Mouse (Mus musculus) gastrocnemius, postnatal 10 days (tissue): ENCODE results near the gene D630045J12Rik. TPM values are rescaled to one million over a fixed set of nuclear protein-coding genes. Genes with fewer than 3 reads are reported as not detected.

ENCODE experiments used
- DNase-seq: peaks from one replicate; pipeline ENCODE4 v3.0.0; 2021; ENCODE audit warnings: mixed read lengths
- long read RNA-seq, 2 experiments: library from polyadenylated mRNA; stranded (forward); transcript quantifications; one replicate each; pipeline ENCODE4 v2.0.0; 2021
- total RNA-seq, 2 experiments: library from RNA; stranded (reverse); gene quantifications; 2 replicates each; pipeline ENCODE4 v1.2.3; 2021

Gene D630045J12Rik
- total RNA-seq = 1 to 10 TPM; 1.6 to 3.0 TPM
- long read RNA-seq, experiment 1, partial matches to known transcripts = 1 of 1 reads
- long read RNA-seq, experiment 1, other reads (novel, unspliced or antisense) = 0 of 1 reads
- long read RNA-seq, experiment 2 = 0 reads

DNA sequence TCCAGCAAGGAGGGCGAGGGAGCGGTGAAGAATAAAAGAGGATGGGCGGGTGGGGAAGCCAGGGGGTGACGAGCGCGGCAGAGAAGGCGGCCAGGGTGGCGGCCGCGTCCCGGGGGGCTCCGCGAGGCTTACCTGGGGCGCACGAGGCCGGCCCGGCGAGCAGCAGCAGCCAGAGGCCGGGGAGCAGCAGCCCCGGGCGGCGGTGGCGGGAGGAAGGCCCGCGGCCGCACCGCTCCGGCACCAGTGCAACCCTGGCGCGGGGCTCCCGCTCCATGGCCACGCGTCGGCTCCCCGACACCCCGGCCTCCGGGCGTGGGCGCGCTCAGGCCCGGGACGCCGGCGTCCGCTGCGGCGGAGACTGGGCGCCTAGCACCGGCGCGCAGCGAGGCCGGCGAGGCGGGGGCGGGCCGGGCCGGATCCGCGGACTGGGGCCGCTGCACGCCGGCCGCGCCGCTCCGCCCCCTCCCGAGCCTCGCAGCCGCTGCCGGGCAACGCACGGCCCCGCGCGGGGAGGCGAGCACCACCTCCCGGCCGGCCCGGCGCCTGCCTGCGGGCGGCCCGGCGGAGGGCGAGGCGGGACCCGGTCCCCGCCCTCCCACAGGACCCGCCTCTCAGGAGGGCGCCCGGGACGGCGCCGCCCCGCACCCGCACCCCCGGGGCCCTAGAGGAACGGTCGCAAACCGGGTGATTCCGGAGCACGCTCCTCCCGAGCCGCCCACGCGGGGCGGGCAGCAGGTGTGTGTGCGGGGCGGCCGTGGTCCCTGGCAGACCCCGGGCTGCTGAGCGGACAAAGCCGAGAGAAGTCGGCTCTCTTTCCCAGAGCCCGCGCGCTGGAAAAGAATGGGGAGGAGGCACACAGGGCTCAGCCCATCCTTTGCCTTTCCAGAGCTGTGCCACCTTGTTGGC lies at the start of gene D630045J12Rik:
Gene D630045J12Rik, minus strand, starts transcription at position 274 of the 906 bp plus-strand sequence.
- peak; percentile 76 for DNase-seq

DNA sequence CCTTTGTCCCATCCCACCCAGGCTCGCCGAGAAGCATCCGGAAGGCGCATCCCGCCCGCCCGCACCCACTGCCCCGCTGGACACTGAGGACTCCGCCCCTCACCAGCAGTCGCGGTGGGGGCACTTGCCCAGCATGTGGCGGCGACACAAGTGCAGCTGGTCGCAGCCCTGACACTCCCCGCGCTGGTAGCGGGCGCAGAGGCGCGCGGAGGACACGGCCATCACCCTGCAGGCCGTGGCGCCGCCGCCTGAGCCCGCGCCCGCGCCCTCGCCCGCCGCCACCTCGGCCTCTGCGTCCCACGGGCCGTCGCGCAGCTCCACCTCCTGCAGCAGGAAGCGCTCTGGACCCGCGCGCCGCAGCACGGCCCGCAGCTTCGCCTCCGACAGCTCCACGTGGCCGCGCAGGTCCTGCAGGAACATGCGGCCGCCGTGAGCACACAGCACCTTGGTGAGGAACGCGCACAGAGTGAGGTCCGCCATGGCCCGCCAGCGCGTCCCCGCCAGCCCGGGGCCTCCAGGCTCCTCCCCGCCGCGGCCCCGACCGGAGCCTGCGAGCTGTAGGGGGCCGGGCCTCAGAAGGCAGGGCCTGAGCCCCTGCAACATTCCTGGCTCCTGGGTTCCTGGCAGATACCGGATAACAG lies 45.1 kb upstream of the D630045J12Rik start, which contains the start of gene Zc3hav1l:
Gene Zc3hav1l, minus strand, starts transcription at position 499 of the 641 bp plus-strand sequence.
- DNase-seq = peak; percentile 78

DNA sequence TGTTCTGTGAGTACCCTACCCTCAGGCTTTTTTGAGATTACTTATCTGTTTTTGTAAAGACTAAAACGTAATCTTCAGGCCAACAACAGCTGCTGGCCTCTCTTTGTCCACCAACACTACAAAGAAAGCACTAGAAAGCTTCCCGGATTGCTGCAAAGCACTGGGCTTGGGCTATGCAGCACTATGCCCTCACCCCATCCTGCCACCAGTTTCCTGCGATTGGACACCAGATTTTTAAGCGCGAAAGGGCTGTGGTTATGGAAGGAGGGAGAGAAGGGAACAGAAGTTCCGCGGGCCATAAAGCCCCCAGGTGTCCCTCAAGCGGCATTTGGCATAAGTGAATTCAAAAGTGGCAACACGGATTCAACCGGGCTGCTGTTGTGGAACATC lies 44.4 kb upstream of the D630045J12Rik start:
- DNase-seq = peak; percentile 7

DNA sequence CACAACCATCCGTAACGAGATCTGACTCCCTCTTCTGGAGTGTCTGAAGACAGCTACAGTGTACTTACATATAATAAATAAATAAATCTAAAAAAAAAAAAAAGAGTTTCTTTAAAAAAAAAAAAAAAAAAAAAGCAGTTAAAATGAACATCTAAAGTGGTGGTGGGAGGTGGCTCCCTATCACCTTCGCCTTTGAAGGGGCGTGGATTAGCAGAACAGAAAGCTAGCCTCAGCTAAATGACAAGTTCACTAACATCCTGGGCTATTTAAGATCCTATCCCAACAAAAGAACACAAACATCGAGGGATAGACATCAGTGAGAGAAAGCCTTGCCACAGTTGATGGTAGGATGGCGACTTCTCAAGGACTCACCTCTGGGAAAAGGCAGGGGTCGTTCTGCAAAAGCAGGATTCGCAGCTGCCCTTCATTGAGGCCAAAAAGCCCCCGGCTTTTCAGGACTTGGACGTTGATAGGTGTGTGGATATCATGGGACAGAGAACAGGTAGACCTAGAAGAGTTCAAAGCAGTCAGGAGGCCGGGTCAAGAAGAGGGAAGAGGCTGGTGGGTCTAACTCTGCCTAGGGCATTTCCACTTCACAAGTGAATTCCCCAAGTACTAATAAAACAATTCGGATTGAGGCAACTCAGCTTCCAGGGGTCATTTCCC lies 43.9 kb upstream of the D630045J12Rik start:
- no peak for DNase-seq

DNA sequence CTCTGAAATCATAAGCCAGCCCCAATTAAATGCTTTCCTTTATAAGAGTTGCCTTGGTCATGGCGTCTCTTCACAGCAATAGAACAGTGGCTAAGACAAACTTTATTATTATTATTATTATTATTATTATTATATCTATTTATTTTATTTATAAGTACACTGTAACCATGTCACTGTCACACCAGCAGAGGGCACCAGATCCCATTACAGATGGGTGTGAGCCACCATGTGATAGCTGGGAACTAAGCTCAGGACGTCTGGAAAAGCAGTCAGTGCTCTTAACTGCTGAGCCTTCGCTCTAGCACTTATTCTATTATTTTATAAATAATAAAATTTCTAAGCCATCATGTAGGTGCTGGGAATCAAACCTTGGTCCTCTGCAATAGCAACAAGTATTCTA lies 39.9 kb upstream of the D630045J12Rik start:
- no peak for DNase-seq

DNA sequence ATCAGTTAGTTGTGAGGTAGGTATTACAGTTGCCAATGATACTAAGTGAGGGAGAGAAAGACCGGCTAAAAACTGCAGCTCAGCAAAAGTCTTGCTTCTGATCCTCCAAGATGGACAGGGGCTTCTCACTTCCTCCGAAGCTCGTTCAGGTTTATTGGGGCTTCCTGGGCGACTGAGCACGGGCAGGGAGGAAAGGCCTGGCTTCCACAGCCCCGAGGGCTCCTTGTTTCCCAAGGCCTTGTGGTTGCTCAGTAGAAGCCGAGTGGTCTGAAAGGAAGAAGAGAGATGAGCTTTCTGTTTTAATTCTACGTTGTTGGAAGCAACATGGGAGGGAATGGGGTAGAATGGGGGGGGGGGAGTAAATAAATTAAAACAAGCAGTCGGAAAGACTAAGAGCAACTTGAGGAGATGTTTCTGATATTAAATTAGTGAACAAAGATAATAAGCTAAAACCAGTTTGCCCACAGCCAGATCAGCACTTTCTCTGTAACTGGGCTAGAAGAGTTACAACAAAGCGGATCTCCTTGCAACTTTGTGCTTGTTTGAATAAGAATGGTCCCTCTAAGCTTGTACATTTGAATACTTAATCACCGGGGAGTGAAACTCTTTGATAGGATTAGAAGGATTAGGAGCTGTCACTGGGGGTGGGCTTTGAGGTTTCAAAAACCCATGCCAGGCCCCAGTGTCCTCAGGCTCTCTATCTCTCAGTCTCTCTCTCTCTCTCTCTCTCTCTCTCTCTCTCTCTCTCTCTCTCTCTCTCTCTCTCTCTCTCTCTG lies 39.2 kb upstream of the D630045J12Rik start:
- no peak for DNase-seq

DNA sequence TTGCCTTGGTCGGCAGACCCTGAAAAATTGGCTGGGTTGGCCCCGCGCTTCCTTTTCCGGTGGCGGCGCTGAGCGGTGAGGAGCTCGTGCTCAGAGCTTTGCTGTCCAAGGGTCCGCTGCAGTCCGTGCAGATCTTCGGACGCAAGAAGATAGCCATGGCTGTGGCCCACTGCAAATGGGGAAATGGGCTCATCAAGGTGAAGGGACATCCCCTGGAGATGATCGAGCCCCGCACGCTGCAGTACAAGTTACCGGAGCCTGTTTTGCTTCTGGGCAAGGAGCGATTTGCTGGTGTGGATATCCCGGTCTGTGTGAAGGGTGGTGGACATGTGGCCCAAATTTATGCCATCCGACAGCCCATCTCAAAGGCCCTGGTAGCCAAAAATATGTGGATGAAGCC lies 30.6 kb upstream of the D630045J12Rik start:
- no peak for DNase-seq

DNA sequence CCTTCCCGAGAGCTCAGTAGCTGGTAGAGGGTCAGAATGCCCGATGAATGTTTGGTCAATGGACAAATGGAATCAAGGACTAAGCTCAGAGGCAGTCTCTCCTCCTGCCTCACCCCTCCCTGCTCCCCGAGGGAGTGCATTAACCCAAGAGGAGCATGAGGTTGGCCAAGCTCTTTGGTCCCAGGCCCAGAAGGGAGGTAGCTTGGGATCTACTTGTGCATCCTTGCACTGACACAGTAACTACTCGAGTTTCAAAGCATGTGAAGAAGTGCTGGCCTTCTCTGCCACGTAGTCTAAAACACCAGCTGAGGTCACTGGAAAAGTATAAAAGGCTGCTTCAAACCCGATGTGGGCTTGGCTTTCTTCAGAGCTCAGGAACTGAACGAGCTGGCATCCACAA lies 10.7 kb upstream of the D630045J12Rik start:
- DNase-seq = no peak

DNA sequence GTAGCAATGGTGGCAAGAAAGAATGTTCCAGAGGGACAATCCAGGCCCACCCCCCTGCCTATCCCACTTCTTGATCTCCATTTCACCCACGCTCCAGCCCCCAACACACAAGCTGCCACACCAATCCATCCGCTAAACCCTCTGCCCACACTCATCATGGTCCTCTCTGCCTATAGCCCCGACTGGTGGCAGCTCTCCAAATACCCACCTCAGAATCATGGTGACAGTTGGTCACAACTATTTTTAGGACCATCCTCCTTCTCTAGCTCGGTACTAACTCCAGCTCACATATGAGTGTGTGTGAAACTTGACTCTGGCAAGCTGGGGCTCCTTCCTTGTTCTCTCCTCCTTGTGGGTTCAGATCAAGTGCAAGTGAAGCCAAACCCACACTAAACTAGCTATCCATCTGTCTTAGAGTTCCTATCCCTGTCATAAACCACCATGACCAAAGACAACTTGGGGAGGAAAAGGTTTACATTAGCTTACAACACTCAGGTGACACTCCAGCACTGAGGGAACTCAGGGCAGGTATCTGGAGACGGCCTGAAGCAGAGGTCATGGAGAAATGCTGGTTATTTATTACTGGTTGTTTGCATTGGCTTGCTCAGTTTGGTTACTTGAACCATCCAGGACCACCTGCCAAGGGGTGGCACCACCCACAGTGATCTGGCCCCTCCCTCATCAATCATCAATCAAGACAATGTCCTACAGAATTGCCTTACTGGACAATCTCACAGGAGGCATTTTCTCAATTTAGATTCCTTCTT lies 9.8 kb upstream of the D630045J12Rik start:
- DNase-seq = no peak

DNA sequence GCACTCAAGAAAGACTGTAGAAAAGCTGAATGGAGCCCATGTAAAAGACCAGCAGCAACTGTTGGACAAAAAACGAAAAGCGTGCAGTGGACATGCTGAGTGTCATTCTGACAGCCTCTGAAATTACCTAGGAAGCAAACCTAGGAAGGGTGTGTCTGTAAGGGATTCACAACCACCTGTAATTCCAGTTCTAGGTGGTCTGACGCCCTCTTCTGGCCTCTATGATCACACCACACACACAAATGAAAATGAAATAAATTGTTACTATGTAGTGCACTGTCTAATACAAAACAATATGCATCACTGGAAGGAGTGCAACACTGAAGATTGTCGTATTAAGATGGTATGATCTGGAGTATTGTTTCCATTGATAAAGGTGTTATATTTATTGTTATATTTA lies 8.1 kb upstream of the D630045J12Rik start:
- no peak for DNase-seq

DNA sequence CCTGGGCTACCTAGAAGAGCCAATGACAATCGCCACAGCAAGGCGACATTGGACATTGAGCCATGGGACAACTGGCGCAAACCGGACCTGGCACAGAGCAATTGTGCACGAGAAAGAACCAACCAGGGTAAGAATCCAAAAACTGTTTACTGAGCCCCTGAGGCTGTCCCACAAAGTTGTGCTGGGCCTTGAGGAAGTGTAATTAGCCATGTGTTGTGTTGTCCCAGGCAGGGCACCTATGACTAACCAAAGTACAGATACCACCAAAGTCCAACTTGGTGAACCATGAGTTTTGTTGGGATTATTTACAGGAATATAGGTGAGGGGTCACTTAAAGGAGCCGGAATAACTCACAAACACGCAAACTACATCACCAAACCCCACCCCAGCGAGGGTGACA lies 3.7 kb upstream of the D630045J12Rik start:
- DNase-seq = no peak

DNA sequence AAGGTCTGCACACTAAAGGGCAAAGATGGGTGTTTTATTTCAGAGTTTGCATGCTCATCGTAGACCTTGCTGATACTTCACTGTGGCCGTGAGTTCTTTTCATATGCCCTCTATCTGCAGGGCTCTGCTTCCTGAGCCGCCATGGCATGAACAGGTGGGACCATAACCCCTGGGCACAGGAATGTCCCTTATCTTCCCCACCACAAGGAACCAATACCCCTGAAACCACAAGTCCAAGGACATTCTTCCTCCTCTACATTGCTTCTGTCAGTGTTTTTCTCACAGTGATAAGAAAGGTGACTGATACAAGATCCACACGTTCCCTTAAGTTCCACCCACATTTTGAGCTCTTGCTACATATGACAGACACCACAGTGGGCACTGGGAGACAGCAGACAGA lies 3.0 kb upstream of the D630045J12Rik start:
- no peak for DNase-seq

DNA sequence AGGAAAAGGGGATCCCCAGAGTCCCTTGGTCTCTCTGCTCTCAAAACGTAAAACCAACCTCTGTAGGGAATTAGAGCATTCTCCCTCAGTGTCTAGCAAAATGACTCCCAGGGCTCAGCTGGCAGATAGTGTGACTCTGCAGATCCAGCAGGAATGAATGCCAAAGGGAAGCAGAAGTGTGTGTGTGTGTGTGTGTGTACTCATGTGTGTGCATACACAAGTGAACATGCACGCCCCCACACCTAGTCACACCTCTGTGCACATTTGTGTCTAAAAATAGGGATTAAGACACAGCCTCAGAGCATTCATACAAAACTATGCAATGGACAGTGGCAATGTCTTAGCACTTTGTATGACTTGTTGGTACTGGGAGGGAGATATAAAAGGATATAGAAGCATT lies 2.0 kb upstream of the D630045J12Rik start:
- no peak for DNase-seq

DNA sequence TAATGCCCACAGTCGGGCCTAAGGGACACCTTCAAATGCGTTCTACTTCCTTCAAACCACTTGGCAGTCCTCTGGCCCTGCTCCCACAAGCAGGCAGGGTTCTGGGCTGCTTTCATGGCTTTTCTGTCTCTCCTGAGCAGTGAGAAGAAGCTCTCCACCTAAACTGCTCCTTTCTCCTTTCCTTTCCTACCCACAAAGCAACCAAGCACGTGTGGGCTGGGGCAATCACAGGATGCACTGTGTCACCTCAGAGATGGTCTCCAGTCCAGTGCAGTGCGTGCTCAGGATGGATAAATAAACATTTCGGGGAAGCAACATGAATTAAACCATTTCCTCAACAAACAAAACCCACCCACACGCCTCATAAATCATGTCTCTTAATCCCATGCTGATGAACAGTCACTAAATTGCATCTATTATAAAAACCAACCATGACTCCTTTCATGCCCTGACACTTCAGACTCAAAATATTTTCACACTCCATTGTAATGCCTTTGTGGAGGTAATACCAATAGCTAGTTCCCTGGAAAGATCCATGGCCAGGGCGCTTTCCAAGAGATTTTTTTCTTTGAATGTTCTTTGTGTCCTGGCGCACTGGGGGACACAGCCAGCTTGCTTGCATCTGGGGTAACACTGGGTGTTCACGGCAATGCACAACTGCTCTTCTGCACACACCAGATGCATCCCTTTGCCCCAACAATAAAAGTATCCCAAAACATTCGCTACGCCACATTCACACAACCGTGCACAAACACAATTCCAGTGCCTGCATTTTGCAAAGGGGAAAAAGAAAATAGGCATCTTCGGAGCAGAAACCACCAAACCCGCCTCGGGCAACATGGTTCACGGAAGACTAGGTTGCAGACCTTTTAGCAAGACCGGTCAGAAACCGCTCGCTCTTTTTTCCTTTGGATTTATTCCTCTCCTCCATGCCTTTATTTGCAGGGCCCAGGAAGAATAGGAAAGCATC lies 758 bp downstream of the D630045J12Rik start:
- DNase-seq = no peak

DNA sequence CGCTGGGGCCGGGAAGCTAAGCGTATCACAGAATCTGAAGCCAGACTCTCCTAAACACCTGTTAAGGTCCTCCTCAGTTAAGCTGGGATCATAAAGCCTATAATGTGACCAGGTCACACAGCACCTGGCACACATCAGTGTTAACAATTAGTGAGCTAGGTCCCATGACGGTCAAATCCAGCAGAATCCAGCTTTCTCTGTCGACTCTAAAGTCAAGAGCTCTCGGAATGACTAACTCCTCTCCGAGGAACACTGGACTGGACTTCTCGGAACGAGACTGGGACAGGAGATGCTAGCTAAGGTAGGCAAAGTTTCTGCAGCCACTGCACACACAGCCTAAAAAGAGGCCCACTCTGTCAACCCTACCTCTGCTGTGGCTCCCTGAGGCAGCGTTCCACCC lies 1.7 kb downstream of the D630045J12Rik start:
- no peak for DNase-seq

DNA sequence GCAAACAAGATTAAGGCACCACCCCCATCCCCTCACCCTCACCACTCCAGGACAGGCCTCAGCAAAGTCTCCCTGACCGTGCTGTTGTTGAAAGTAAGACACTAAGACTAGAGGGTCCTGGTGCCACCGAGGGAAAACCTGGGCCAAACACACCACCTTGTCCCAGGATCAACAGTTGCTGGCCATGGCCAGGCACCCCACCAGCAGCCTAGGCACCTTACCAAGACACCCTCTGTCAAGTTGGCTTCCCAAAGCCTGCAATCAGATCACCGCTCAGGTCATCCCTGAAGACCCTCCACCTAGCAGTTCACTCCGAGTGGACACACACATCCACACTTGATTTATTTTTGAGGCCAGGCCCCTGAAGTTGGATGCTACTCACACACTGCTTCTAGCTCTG lies 2.3 kb downstream of the D630045J12Rik start:
- DNase-seq = no peak

DNA sequence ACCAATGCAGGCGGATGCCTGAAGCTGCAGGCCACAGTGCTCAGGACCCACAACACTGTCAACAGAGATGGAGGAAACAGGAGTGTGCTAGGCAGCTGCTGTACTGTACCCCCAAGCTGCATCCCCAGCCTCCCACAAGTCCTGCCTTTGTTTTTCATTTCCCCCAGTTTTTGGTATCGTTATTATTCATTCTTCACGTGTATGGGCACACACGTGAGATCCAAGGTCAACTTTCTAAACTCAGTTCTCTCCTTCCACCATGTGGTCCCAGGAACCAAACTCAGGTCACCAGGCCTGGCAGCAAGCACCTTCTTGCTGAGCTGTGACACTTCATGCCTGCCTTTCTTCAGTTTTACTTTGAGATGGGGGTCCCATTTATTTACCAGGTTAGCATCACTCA lies 6.4 kb downstream of the D630045J12Rik start:
- no peak for DNase-seq

DNA sequence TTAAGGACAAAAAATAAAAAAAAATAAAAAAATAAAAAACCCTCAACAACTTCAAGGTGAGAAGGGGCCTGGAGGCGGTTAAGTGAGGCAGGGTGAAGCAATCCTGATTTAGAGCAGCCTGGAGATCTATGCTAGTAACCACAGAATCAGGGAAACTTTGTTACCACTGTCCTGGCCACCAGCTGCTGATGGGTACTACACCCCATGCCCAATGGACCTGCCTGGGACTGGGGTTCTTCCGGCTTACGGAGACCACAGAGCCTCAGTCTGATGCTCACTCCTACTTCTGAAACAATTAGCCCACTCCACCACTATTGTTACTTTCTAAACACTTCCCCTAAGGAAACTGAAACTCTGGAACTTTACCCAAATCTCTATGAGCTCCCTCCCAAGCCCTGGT lies 9.0 kb downstream of the D630045J12Rik start:
- no peak for DNase-seq

DNA sequence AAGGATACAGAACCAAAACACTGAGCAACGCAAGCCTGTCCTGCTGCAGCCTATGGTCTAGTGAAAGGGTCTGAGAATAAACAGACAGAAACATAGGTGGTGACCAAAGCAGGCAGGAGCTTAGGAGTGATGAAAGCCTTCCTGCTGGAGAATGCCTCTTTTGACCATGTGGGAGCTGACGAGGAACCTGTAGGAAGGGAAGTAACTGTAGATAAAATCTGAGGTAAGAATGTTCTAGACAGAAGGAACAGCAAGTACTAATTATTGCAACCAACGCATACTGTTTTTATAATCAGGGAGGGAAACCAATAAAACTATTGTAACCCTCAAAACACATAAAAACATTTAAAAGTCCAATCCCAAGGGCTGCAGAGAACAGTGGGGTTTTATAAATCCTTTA lies 9.6 kb downstream of the D630045J12Rik start:
- no peak for DNase-seq

DNA sequence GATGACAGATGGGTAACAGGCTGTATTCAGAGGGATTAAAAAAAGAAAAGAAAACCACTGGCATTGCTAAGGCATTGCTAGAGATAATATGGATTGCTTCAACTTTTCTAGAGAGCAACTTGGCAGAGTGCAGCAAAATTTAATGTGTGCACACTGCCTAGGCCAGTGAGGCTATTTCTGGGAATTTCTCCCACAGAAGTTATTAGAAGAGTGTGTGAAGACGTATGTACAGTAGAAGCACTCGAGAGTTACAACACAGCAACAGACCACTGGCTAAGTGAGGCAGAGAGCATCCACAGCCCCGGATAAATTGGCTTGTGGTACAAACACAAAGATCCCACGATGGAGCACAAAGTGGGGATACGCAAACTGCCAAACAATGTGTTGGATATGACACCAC lies 11.0 kb downstream of the D630045J12Rik start:
- no peak for DNase-seq
